Mouse (Mus musculus): ENCODE data around the gene Grb2. TPM values are rescaled to one million over a fixed set of nuclear protein-coding genes. Genes with fewer than 3 reads are reported as not detected.
A peak's percentile ranks its signal among the peaks of the same experiment; 100 is the strongest.

The Grb2 gene
- polyA plus RNA-seq, 1 experiment from 2014 or later, result 522 TPM

GRCm38 (mm10) chr11:115723231-115723630 lies 14.8 kb upstream of the Grb2 start:
- no peaks in the 10 kb centered on the region for H3K36me3 ChIP-seq (ENCODE audit: inconsistent target)
- 92% methylated on average over 2 of the region's 2 CpGs for WGBS (ENCODE audit: missing documents)
- no peaks in the 10 kb centered on the region for H3K79me2 ChIP-seq (ENCODE audit: inconsistent target)
- no peak overlapping the region for H3K4me3 ChIP-seq (ENCODE audit: inconsistent target)
- H3K27ac ChIP-seq, result no peak overlapping the region

- no peak overlapping the region for H3K4me3 ChIP-seq (ENCODE audit: inconsistent target)
- H3K79me2 ChIP-seq (ENCODE audit: inconsistent target), result no peaks in the 10 kb centered on the region
- WGBS (ENCODE audit: missing documents), result 18% methylated on average over 14 of the region's 14 CpGs
- H3K27ac ChIP-seq, result no peak overlapping the region
- no peaks in the 10 kb centered on the region for H3K36me3 ChIP-seq (ENCODE audit: inconsistent target)
These were observed 14.2 kb upstream of the Grb2 start for GRCm38 (mm10) chr11:115722638-115723037.

- no peak overlapping the region for H3K4me3 ChIP-seq (ENCODE audit: inconsistent target)
- peak overlapping the region; percentile 29 for H3K27ac ChIP-seq
- H3K36me3 ChIP-seq (ENCODE audit: inconsistent target), result no peaks in the 10 kb centered on the region
- peaks cover 14% of the 10 kb centered on the region; the same call in 1 of the 2 replicates for H3K79me2 ChIP-seq (ENCODE audit: inconsistent target)
- WGBS (ENCODE audit: missing documents), result 32% methylated on average over 8 of the region's 8 CpGs
These were observed 9.4 kb upstream of the Grb2 start for GRCm38 (mm10) chr11:115717660-115718390.

- peaks cover 18% of the 10 kb centered on the region; the same call in 1 of the 2 replicates for H3K79me2 ChIP-seq (ENCODE audit: inconsistent target)
- H3K27ac ChIP-seq, result peak overlapping the region; percentile 29
- 49% methylated on average over 13 of the region's 15 CpGs for WGBS (ENCODE audit: missing documents)
These were observed 8.3 kb upstream of the Grb2 start for GRCm38 (mm10) chr11:115716410-115717338.

GRCm38 (mm10) chr11:115714491-115714890 lies 6.1 kb upstream of the Grb2 start:
- H3K4me3 ChIP-seq (ENCODE audit: inconsistent target), result no peak overlapping the region
- peaks cover 35% of the 10 kb centered on the region; the same call in 1 of the 2 replicates for H3K79me2 ChIP-seq (ENCODE audit: inconsistent target)
- H3K27ac ChIP-seq, result no peak overlapping the region
- H3K36me3 ChIP-seq (ENCODE audit: inconsistent target), result no peaks in the 10 kb centered on the region
- WGBS (ENCODE audit: missing documents), result 16% methylated on average over 6 of the region's 7 CpGs

More at GRCm38 (mm10) chr11:115716410-115717338, 8.3 kb upstream of the Grb2 start:
- no peak overlapping the region for H3K4me3 ChIP-seq (ENCODE audit: inconsistent target)
- H3K36me3 ChIP-seq (ENCODE audit: inconsistent target), result no peaks in the 10 kb centered on the region

- H3K36me3 ChIP-seq (ENCODE audit: inconsistent target), result no peaks in the 10 kb centered on the region
- WGBS (ENCODE audit: missing documents), result 95% methylated on average over 2 of the region's 3 CpGs
- no peak overlapping the region for H3K4me3 ChIP-seq (ENCODE audit: inconsistent target)
- peak overlapping the region; percentile 82 for H3K27ac ChIP-seq
- H3K79me2 ChIP-seq (ENCODE audit: inconsistent target), result peaks cover 44% of the 10 kb centered on the region; the same call in 1 of the 2 replicates
These were observed 5.0 kb upstream of the Grb2 start for GRCm38 (mm10) chr11:115713447-115713846.

GRCm38 (mm10) chr11:115712674-115713298 lies 4.4 kb upstream of the Grb2 start:
- Histone ChIP-seq H3K27ac (peak overlapping the region; percentile 82), H3K79me2 (ENCODE audit: inconsistent target) (peaks cover 45% of the 10 kb centered on the region), H3K36me3 (ENCODE audit: inconsistent target) (no peaks in the 10 kb centered on the region), H3K4me3 (ENCODE audit: inconsistent target) (peak overlapping the region; percentile 42)
- 4% methylated on average over 11 of the region's 12 CpGs for WGBS (ENCODE audit: missing documents)

- Histone ChIP-seq H3K4me3 (ENCODE audit: inconsistent target) (peak overlapping the region; percentile 42), H3K27ac (peak overlapping the region; percentile 82), H3K79me2 (ENCODE audit: inconsistent target) (peaks cover 51% of the 10 kb centered on the region), H3K36me3 (ENCODE audit: inconsistent target) (no peaks in the 10 kb centered on the region)
- 0% methylated on average over 2 of the region's 2 CpGs for WGBS (ENCODE audit: missing documents)
These were observed 3.9 kb upstream of the Grb2 start for GRCm38 (mm10) chr11:115712268-115712667.

- WGBS (ENCODE audit: missing documents), result 87% methylated on average over 9 of the region's 9 CpGs
- Histone ChIP-seq H3K79me2 (ENCODE audit: inconsistent target) (peaks cover 62% of the 10 kb centered on the region), H3K4me3 (ENCODE audit: inconsistent target) (no peak overlapping the region), H3K27ac (no peak overlapping the region), H3K36me3 (ENCODE audit: inconsistent target) (no peaks in the 10 kb centered on the region)
These were observed 2.7 kb upstream of the Grb2 start for GRCm38 (mm10) chr11:115711133-115711532.

- 75% methylated on average over 6 of the region's 6 CpGs for WGBS (ENCODE audit: missing documents)
- no peak overlapping the region for H3K4me3 ChIP-seq (ENCODE audit: inconsistent target)
- no peaks in the 10 kb centered on the region for H3K36me3 ChIP-seq (ENCODE audit: inconsistent target)
- H3K79me2 ChIP-seq (ENCODE audit: inconsistent target), result peaks cover 73% of the 10 kb centered on the region
- 0 out of 2 replicates have a peak overlapping the region, but pooled peaks have one; percentile 80 for H3K27ac ChIP-seq
These were observed 1.6 kb upstream of the Grb2 start for GRCm38 (mm10) chr11:115709829-115710559.

GRCm38 (mm10) chr11:115708956-115709828 lies 795 bp upstream of the Grb2 start:
- peak overlapping the region; percentile 68 for H3K4me3 ChIP-seq (ENCODE audit: inconsistent target)
- no peaks in the 10 kb centered on the region for H3K36me3 ChIP-seq (ENCODE audit: inconsistent target)
- 6% methylated on average over 22 of the region's 23 CpGs for WGBS (ENCODE audit: missing documents)
- H3K27ac ChIP-seq, result peak overlapping the region; percentile 80
- peaks cover 79% of the 10 kb centered on the region for H3K79me2 ChIP-seq (ENCODE audit: inconsistent target)

- WGBS (ENCODE audit: missing documents), result under 1% methylated on average over 44 of the region's 44 CpGs
- Histone ChIP-seq H3K36me3 (ENCODE audit: inconsistent target) (no peaks in the 10 kb centered on the region), H3K4me3 (ENCODE audit: inconsistent target) (peak overlapping the region; percentile 75), H3K79me2 (ENCODE audit: inconsistent target) (peaks cover 83% of the 10 kb centered on the region), H3K27ac (peak overlapping the region; percentile 85)
These were observed 836 bp downstream of the Grb2 start for GRCm38 (mm10) chr11:115707313-115708208.

Data from macrophage (primary cell).